In the genomic region with DNA sequence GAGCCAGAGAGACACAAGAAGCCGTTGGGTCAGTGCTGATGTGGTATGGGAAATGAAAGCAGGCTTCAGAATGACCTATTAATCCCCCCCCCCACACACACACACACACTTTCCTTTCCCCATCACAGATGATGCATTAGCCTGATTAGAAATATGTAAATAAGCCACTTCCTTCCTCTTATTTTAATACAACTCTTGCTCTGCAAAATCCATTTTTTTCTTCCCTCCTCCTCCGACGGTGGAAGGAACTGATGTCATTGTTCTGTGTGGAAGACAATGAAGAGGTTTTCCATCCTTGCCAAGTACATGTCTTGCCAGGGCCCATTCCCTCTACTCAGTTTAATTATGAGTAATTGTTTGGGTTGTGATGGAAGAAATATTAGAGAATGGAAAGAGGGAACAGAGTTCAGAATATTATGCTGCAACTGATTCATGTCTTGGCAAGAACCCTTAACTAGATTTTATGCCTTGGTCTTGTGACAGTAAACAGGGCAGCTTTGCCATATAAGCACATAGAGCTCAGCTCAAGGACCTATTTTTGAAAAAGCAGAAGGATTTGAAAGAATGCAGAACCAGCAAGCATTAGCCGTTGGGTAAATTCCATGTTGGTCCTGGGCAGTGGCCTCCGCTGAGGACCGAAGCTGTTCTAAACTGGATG, we compare ENCODE assay signal across 7 mouse cellular contexts. TPM values are rescaled to one million over a fixed set of nuclear protein-coding genes. Genes with fewer than 3 reads are reported as not detected.
DNase-seq lines count a peak whose midpoint lies in the region; ATAC-seq and TF ChIP-seq lines count a peak whose summit lies in the region.

No protein-coding gene starts in this region.

- peak; percentile 65 for DNase-seq in MN1 (ENCODE audit: low spot score)
- peak; percentile 43 for DNase-seq in heart, postnatal 0 days (ENCODE audit: low spot score)
- DNase-seq in lung, postnatal 10 days = peak; percentile 78
- no peak for DNase-seq in forebrain, embryonic 14.5 days (ENCODE audit: low spot score)
- DNase-seq in urinary bladder, postnatal 4 days (ENCODE audit: low spot score in 2 of 2) = no peak

- peak; percentile 62; the same call in 1 of the 2 replicates for TF ChIP-seq EP300 in heart, postnatal 0 days (IDR thresholded peaks at IDR 0.05; ENCODE audit: low read depth)

- peak overlapping the region; percentile 99 for H3K27ac ChIP-seq in bone marrow macrophage, adult 2 months (ENCODE audit: insufficient read depth, low read depth, low read length)
- peak overlapping the region; percentile 69 for H3K27ac ChIP-seq in heart, postnatal 0 days (ENCODE audit: low read depth)
- H3K27ac ChIP-seq in forebrain, embryonic 14.5 days (ENCODE audit: low read depth, low read length) = no peak overlapping the region
- no peak overlapping the region for H3K27ac ChIP-seq in neural tube, embryonic 15.5 days (replicated peaks)

- no peak overlapping the region for H3K4me2 ChIP-seq in heart, postnatal 0 days (ENCODE audit: low read depth, low read length)
- H3K4me2 ChIP-seq in forebrain, embryonic 14.5 days (ENCODE audit: low read length) = no peak overlapping the region
- no peak overlapping the region for H3K4me2 ChIP-seq in neural tube, embryonic 15.5 days

- H3K9me3 ChIP-seq in heart, postnatal 0 days (replicated peaks; ENCODE audit: control insufficient read depth, low read length) = no peaks in the 10 kb centered on the region
- H3K9me3 ChIP-seq in forebrain, embryonic 14.5 days (replicated peaks; ENCODE audit: control insufficient read depth, low read length) = no peaks in the 10 kb centered on the region
- no peaks in the 10 kb centered on the region for H3K9me3 ChIP-seq in neural tube, embryonic 15.5 days (replicated peaks)

- WGBS in heart, postnatal 0 days = 60% methylated on average over 6 of the region's 6 CpGs
- 84% methylated on average over 6 of the region's 6 CpGs for WGBS in forebrain, embryonic 14.5 days
- 74% methylated on average over 6 of the region's 6 CpGs for WGBS in neural tube, embryonic 15.5 days

- no peak overlapping the region for H3K9ac ChIP-seq in heart, postnatal 0 days (replicated peaks; ENCODE audit: low read depth, low read length)
- no peak overlapping the region for H3K9ac ChIP-seq in forebrain, embryonic 14.5 days (ENCODE audit: low read length)
- no peak overlapping the region for H3K9ac ChIP-seq in neural tube, embryonic 15.5 days (replicated peaks)

- TF ChIP-seq CTCF in bone marrow macrophage, adult 2 months (IDR thresholded peaks at IDR 0.05; ENCODE audit: low read depth, low read length) = no peak
- no peak for TF ChIP-seq CTCF in heart, postnatal 0 days (IDR thresholded peaks at IDR 0.05; ENCODE audit: low read depth)

- no peaks in the 10 kb centered on the region for H3K27me3 ChIP-seq in heart, postnatal 0 days (ENCODE audit: control insufficient read depth, insufficient read depth, low read length)
- H3K27me3 ChIP-seq in forebrain, embryonic 14.5 days (replicated peaks; ENCODE audit: control insufficient read depth, insufficient read depth, low read length) = no peaks in the 10 kb centered on the region
- H3K27me3 ChIP-seq in neural tube, embryonic 15.5 days (replicated peaks) = no peaks in the 10 kb centered on the region

- peaks cover 28% of the 10 kb centered on the region for H3K4me1 ChIP-seq in bone marrow macrophage, adult 2 months (ENCODE audit: control insufficient read depth, insufficient read depth, low read length)
- peaks cover 13% of the 10 kb centered on the region; the same call in 1 of the 2 replicates for H3K4me1 ChIP-seq in heart, postnatal 0 days (ENCODE audit: control insufficient read depth, insufficient read depth)
- no peaks in the 10 kb centered on the region for H3K4me1 ChIP-seq in forebrain, embryonic 14.5 days (ENCODE audit: control insufficient read depth, insufficient read depth, low read length)
- H3K4me1 ChIP-seq in neural tube, embryonic 15.5 days = no peaks in the 10 kb centered on the region

- peak overlapping the region; percentile 25; the same call in 1 of the 2 replicates for H3K4me3 ChIP-seq in bone marrow macrophage, adult 2 months (ENCODE audit: insufficient read depth, low read length)
- H3K4me3 ChIP-seq in heart, postnatal 0 days (ENCODE audit: low read depth, low read length) = no peak overlapping the region
- no peak overlapping the region for H3K4me3 ChIP-seq in forebrain, embryonic 14.5 days (ENCODE audit: low read depth, low read length)
- no peak overlapping the region for H3K4me3 ChIP-seq in neural tube, embryonic 15.5 days (replicated peaks)

- H3K36me3 ChIP-seq in heart, postnatal 0 days (replicated peaks; ENCODE audit: control insufficient read depth, insufficient read depth, low read length) = no peaks in the 10 kb centered on the region
- H3K36me3 ChIP-seq in forebrain, embryonic 14.5 days (ENCODE audit: control insufficient read depth, insufficient read depth, low read length) = no peaks in the 10 kb centered on the region
- H3K36me3 ChIP-seq in neural tube, embryonic 15.5 days = no peaks in the 10 kb centered on the region

- TF ChIP-seq POLR2A in bone marrow macrophage, adult 2 months (IDR thresholded peaks at IDR 0.05; ENCODE audit: borderline replicate concordance, low read depth, low read length) = no peak

- ATAC-seq in heart, postnatal 0 days (ENCODE audit: insufficient read depth, low read depth) = peak; percentile 76
- no peak for ATAC-seq in forebrain, embryonic 14.5 days
- no peak for ATAC-seq in neural tube, embryonic 15.5 days (ENCODE audit: low FRiP score)

RNA-seq across cellular contexts. Expression of gene Ccdc115, which starts 50.1 kb away (rescaled TPM):
- polyA plus RNA-seq in bone marrow macrophage, adult 2 months (2012; ENCODE audit: insufficient read depth, insufficient read length, missing spikeins) = 44.1 and 44.5 TPM in 2 replicates
- 29.2 and 30.5 TPM in 2 replicates for total RNA-seq in heart, postnatal 0 days (2014; rRNA removed; ENCODE audit: low replicate concordance)
- polyA plus RNA-seq in heart, postnatal 0 days (2015; fragmentation: Nextera tagmentation; extraction: Ambion mirVana) = 29.7 and 32.4 TPM in 2 replicates
- 69.8 and 70.3 TPM in 2 replicates for polyA plus RNA-seq in forebrain, embryonic 14.5 days (2014; fragmentation: Nextera tagmentation; extraction: Ambion mirVana)
- polyA plus RNA-seq in neural tube, embryonic 15.5 days (2015; fragmentation: Nextera tagmentation; extraction: Ambion mirVana) = 63.9 and 65.2 TPM in 2 replicates

RNA-seq across cellular contexts. Expression of gene Imp4, which starts 50.3 kb away (rescaled TPM):
- 35.3 and 40.9 TPM in 2 replicates for polyA plus RNA-seq in bone marrow macrophage, adult 2 months (2012; ENCODE audit: insufficient read depth, insufficient read length, missing spikeins)
- total RNA-seq in heart, postnatal 0 days (2014; rRNA removed; ENCODE audit: low replicate concordance) = 12.4 and 45.3 TPM in 2 replicates
- 41.6 and 42.5 TPM in 2 replicates for polyA plus RNA-seq in heart, postnatal 0 days (2015; fragmentation: Nextera tagmentation; extraction: Ambion mirVana)
- 68.5 and 69.1 TPM in 2 replicates for polyA plus RNA-seq in forebrain, embryonic 14.5 days (2014; fragmentation: Nextera tagmentation; extraction: Ambion mirVana)
- 48.6 and 61.0 TPM in 2 replicates for polyA plus RNA-seq in neural tube, embryonic 15.5 days (2015; fragmentation: Nextera tagmentation; extraction: Ambion mirVana)

Comparison
In these comparisons a context has a peak if more than half of its experiments do, and no peak if none do; other contexts are left out.
1. DNase-seq: peak in MN1 (single experiment), heart, postnatal 0 days (single experiment) and lung, postnatal 10 days (single experiment); none in forebrain, embryonic 14.5 days (single experiment) and urinary bladder, postnatal 4 days (0 of 2).
2. H3K27ac ChIP-seq: peak in bone marrow macrophage, adult 2 months (single experiment) and heart, postnatal 0 days (single experiment); none in forebrain, embryonic 14.5 days (single experiment) and neural tube, embryonic 15.5 days (single experiment).